Mouse (Mus musculus) embryonic facial prominence, embryonic 14.5 days (tissue): ENCODE measurements around the gene Clcnka. TPM values are rescaled to one million over a fixed set of nuclear protein-coding genes. Genes with fewer than 3 reads are reported as not detected.

Experiments
- ATAC-seq: fragments of 200-750 bp; cut with Nextera tagmentation; 2 replicates; pipeline ENCODE4 v1.8.0; 2017; ENCODE audit warnings: low read depth, moderate number of reproducible peaks, moderate TSS enrichment
- DNase-seq: peaks from one replicate; pipeline ENCODE4 v3.0.0-alpha.2; 2015; ENCODE audit warnings: low spot score
- H3K27ac ChIP-seq: fragments of 300-500 bp; sonication (generic); replicated peaks from 2 replicates; pipeline ENCODE4 v1.5.1; 2014; ENCODE audit warnings: low read depth, mild to moderate bottlenecking, low read length, moderate library complexity
- H3K27me3 ChIP-seq: fragments of 300-500 bp; sonication (generic); replicated peaks from 2 replicates; pipeline ENCODE4 v1.6.1; 2014; ENCODE audit warnings: low read length; ENCODE audit not compliant: control insufficient read depth, insufficient read depth
- H3K36me3 ChIP-seq: fragments of 300-500 bp; sonication (generic); 2 replicates; pipeline ENCODE4 v1.6.1; 2014; ENCODE audit warnings: low read length, mixed read lengths; ENCODE audit not compliant: control insufficient read depth, insufficient read depth
- H3K4me1 ChIP-seq: fragments of 300-500 bp; sonication (generic); 2 replicates; pipeline ENCODE4 v1.6.1; 2014; ENCODE audit warnings: antibody characterized with exemption, low read length; ENCODE audit not compliant: control insufficient read depth, insufficient read depth
- H3K4me2 ChIP-seq: fragments of 300-500 bp; sonication (generic); 2 replicates; pipeline ENCODE4 v1.6.1; 2014; ENCODE audit warnings: low read depth, mild to moderate bottlenecking, low read length, moderate library complexity, mixed read lengths
- H3K4me3 ChIP-seq: fragments of 300-500 bp; sonication (generic); 2 replicates; pipeline ENCODE4 v1.5.1; 2014; ENCODE audit warnings: low read depth, mild to moderate bottlenecking, low read length
- H3K9ac ChIP-seq: fragments of 300-500 bp; sonication (generic); 2 replicates; pipeline ENCODE4 v1.6.1; 2014; ENCODE audit warnings: low read depth, mild to moderate bottlenecking, low read length, moderate library complexity, mixed read lengths
- H3K9me3 ChIP-seq: fragments of 300-500 bp; sonication (generic); 2 replicates; pipeline ENCODE4 v1.6.1; 2016; ENCODE audit warnings: low read length; ENCODE audit not compliant: control insufficient read depth
- WGBS: fragments of 180-500 bp; shearing (Covaris S2); extraction: QIAGEN DNeasy Blood & Tissue Kit; methylation state at CpG from one replicate; pipeline ENCODE4 v1.1.7; 2014; 5-methylcytosine and 5-hydroxymethylcytosine counted together
- polyA plus RNA-seq: library from polyadenylated mRNA; unstranded; fragments of >200 nt; fragmentation: Nextera tagmentation; extraction: Ambion mirVana; gene quantifications from 2 replicates; pipeline ENCODE4 v1.2.1, GENCODE M21; 2014

Clcnka gene
- polyA plus RNA-seq, 1 experiment from 2014 or later, result 1.2 TPM

- 86% methylated on average over 5 of the region's 5 CpGs for WGBS
- Histone ChIP-seq H3K4me3 (no peak overlapping the region), H3K4me1 (no peaks in the 10 kb centered on the region), H3K36me3 (no peaks in the 10 kb centered on the region), H3K4me2 (no peak overlapping the region), H3K9ac (no peak overlapping the region), H3K27ac (no peak overlapping the region), H3K27me3 (peaks cover 16% of the 10 kb centered on the region), H3K9me3 (no peaks in the 10 kb centered on the region)
- ATAC-seq (no peak), DNase-seq (no peak)
Measured at GRCm38 (mm10) chr4:141372426-141372825, 26.1 kb downstream of the Clcnka start.

GRCm38 (mm10) chr4:141367997-141368791, 30.3 kb downstream of the Clcnka start, which contains the start of gene Fam131c:
TSS of gene Fam131c (plus strand) at chr4:141368220.
- Histone ChIP-seq H3K9me3 (no peaks in the 10 kb centered on the region), H3K4me3 (peak within 1 kb of the TSS; percentile 57), H3K4me2 (peak within 1 kb of the TSS; percentile 99), H3K9ac (peak within 1 kb of the TSS; percentile 72), H3K4me1 (no peaks in the 10 kb centered on the region), H3K27ac (no peak within 1 kb of the TSS), H3K27me3 (peaks cover 40% of the 10 kb centered on the region), H3K36me3 (no peaks in the 10 kb centered on the region)
- peak; percentile 50 for ATAC-seq
- WGBS, result 3% methylated on average over 28 of the region's 71 CpGs
- peak; percentile 39 for DNase-seq

- DNase-seq (no peak), ATAC-seq (no peak)
- Histone ChIP-seq H3K9ac (no peak overlapping the region), H3K27me3 (peaks cover 40% of the 10 kb centered on the region), H3K36me3 (no peaks in the 10 kb centered on the region), H3K9me3 (no peaks in the 10 kb centered on the region), H3K4me3 (no peak overlapping the region), H3K4me1 (no peaks in the 10 kb centered on the region), H3K4me2 (no peak overlapping the region), H3K27ac (no peak overlapping the region)
- 59% methylated on average over 6 of the region's 7 CpGs for WGBS
Measured at GRCm38 (mm10) chr4:141365876-141366275, 32.6 kb downstream of the Clcnka start.

- no peak overlapping the region for H3K27ac ChIP-seq
- no peak overlapping the region for H3K9ac ChIP-seq
- H3K9me3 ChIP-seq, result no peaks in the 10 kb centered on the region
- DNase-seq, result no peak
- no peaks in the 10 kb centered on the region for H3K4me1 ChIP-seq
- H3K27me3 ChIP-seq, result peaks cover 40% of the 10 kb centered on the region
- no peaks in the 10 kb centered on the region for H3K36me3 ChIP-seq
- WGBS, result 64% methylated on average over 8 of the region's 8 CpGs
- ATAC-seq, result no peak
- H3K4me3 ChIP-seq, result no peak overlapping the region
- no peak overlapping the region for H3K4me2 ChIP-seq
Measured at GRCm38 (mm10) chr4:141365126-141365525, 33.4 kb downstream of the Clcnka start.

- no peak for ATAC-seq
- H3K9me3 ChIP-seq, result no peaks in the 10 kb centered on the region
- H3K9ac ChIP-seq, result no peak overlapping the region
- H3K4me3 ChIP-seq, result no peak overlapping the region
- H3K4me2 ChIP-seq, result no peak overlapping the region
- no peaks in the 10 kb centered on the region for H3K4me1 ChIP-seq
- DNase-seq, result peak; percentile 89
- H3K27ac ChIP-seq, result no peak overlapping the region
- H3K27me3 ChIP-seq, result peaks cover 29% of the 10 kb centered on the region
- H3K36me3 ChIP-seq, result no peaks in the 10 kb centered on the region
- 26% methylated on average over 11 of the region's 11 CpGs for WGBS
Measured at GRCm38 (mm10) chr4:141362937-141363548, 35.5 kb downstream of the Clcnka start.

- Histone ChIP-seq H3K4me2 (no peak overlapping the region), H3K4me3 (no peak overlapping the region), H3K9ac (no peak overlapping the region), H3K9me3 (no peaks in the 10 kb centered on the region), H3K27me3 (peaks cover 9% of the 10 kb centered on the region), H3K36me3 (no peaks in the 10 kb centered on the region), H3K4me1 (no peaks in the 10 kb centered on the region), H3K27ac (no peak overlapping the region)
- WGBS, result 32% methylated on average over 7 of the region's 7 CpGs
- ATAC-seq (no peak), DNase-seq (peak; percentile 62)
Measured at GRCm38 (mm10) chr4:141360846-141361245, 37.7 kb downstream of the Clcnka start.

GRCm38 (mm10) chr4:141359222-141359621, 39.3 kb downstream of the Clcnka start:
- Histone ChIP-seq H3K4me3 (no peak overlapping the region), H3K9me3 (no peaks in the 10 kb centered on the region), H3K4me1 (no peaks in the 10 kb centered on the region), H3K27ac (no peak overlapping the region), H3K9ac (no peak overlapping the region), H3K4me2 (no peak overlapping the region), H3K36me3 (no peaks in the 10 kb centered on the region), H3K27me3 (no peaks in the 10 kb centered on the region; the same call in 1 of the 2 replicates)
- DNase-seq (no peak), ATAC-seq (no peak)
- 85% methylated on average over 6 of the region's 6 CpGs for WGBS

- Histone ChIP-seq H3K4me2 (no peak overlapping the region), H3K9me3 (no peaks in the 10 kb centered on the region), H3K27me3 (no peaks in the 10 kb centered on the region), H3K9ac (no peak overlapping the region), H3K27ac (no peak overlapping the region), H3K4me3 (no peak overlapping the region), H3K36me3 (no peaks in the 10 kb centered on the region), H3K4me1 (peaks cover 5% of the 10 kb centered on the region; the same call in 1 of the 2 replicates)
- DNase-seq, result no peak
- ATAC-seq, result no peak
Measured at GRCm38 (mm10) chr4:141357811-141358210, 40.7 kb downstream of the Clcnka start.
